Mouse (Mus musculus): ENCODE data around the gene Utp6. TPM values are rescaled to one million over a fixed set of nuclear protein-coding genes. Genes with fewer than 3 reads are reported as not detected.
"Not testable (repeated sequence)": the region's sequence is repeated elsewhere in the genome, so short reads cannot be mapped to it uniquely, and the experiment has no call there.

The Utp6 gene
- 49.9 and 54.8 TPM in 2 replicates for polyA plus RNA-seq (2015; fragmentation: Nextera tagmentation; extraction: Ambion mirVana)

- ATAC-seq, result peak; percentile 98
- peaks cover 27% of the 10 kb centered on the region for H3K36me3 ChIP-seq
- peaks cover 9% of the 10 kb centered on the region; the same call in 1 of the 2 replicates for H3K27me3 ChIP-seq
- no peaks in the 10 kb centered on the region for H3K9me3 ChIP-seq
- H3K4me1 ChIP-seq (replicated peaks), result peaks cover 11% of the 10 kb centered on the region
- H3K9ac ChIP-seq (replicated peaks), result peak within 1 kb of the TSS; percentile 65
- 0 out of 2 replicates have a peak within 1 kb of the TSS, but pooled peaks have one; percentile 20 for H3K27ac ChIP-seq
- WGBS, result under 1% methylated on average over 46 of the region's 46 CpGs
- peak within 1 kb of the TSS; percentile 74 for H3K4me2 ChIP-seq (replicated peaks)
- H3K4me3 ChIP-seq (replicated peaks), result peak within 1 kb of the TSS; percentile 62
These were observed at the start of gene Utp6 for GRCm38 (mm10) chr11:79962125-79962876. Gene Utp6 (minus strand): TSS chr11:79962390.

- H3K36me3 ChIP-seq, result peaks cover 17% of the 10 kb centered on the region
- 6% methylated on average over 7 of the region's 7 CpGs for WGBS
These were observed 32.2 kb upstream of the Utp6 start for GRCm38 (mm10) chr11:79994271-79994988.

GRCm38 (mm10) chr11:79993356-79994270 is 31.4 kb upstream of the Utp6 start:
- WGBS, result under 1% methylated on average over 53 of the region's 74 CpGs
- Histone ChIP-seq H3K36me3 (peaks cover 14% of the 10 kb centered on the region), H3K4me1 (replicated peaks) (peaks cover 8% of the 10 kb centered on the region), H3K4me2 (replicated peaks) (peak overlapping the region; percentile 56), H3K9ac (replicated peaks) (peak overlapping the region; percentile 91), H3K27me3 (no peaks in the 10 kb centered on the region), H3K4me3 (replicated peaks) (peak overlapping the region; percentile 99), H3K9me3 (no peaks in the 10 kb centered on the region), H3K27ac (peak overlapping the region; percentile 97)
- ATAC-seq, result peak; percentile 79

More at GRCm38 (mm10) chr11:79994271-79994988, 32.2 kb upstream of the Utp6 start:
- H3K27ac ChIP-seq, result no peak overlapping the region
- no peaks in the 10 kb centered on the region for H3K9me3 ChIP-seq
- peak overlapping the region; percentile 91 for H3K9ac ChIP-seq (replicated peaks)
- peak overlapping the region; percentile 56 for H3K4me2 ChIP-seq (replicated peaks)
- H3K4me3 ChIP-seq (replicated peaks), result peak overlapping the region; percentile 99
- H3K4me1 ChIP-seq (replicated peaks), result peaks cover 8% of the 10 kb centered on the region
- no peak for ATAC-seq
- no peaks in the 10 kb centered on the region for H3K27me3 ChIP-seq

GRCm38 (mm10) chr11:79992592-79993355 is 30.6 kb upstream of the Utp6 start, which contains the start of gene Suz12:
Gene Suz12 (plus strand): TSS chr11:79993106.
- ATAC-seq, result peak; percentile 95
- Histone ChIP-seq H3K4me1 (replicated peaks) (peaks cover 8% of the 10 kb centered on the region), H3K27me3 (no peaks in the 10 kb centered on the region), H3K9me3 (no peaks in the 10 kb centered on the region), H3K27ac (peak within 1 kb of the TSS; percentile 97), H3K36me3 (peaks cover 10% of the 10 kb centered on the region), H3K4me2 (replicated peaks) (peak within 1 kb of the TSS; percentile 82), H3K9ac (replicated peaks) (peak within 1 kb of the TSS; percentile 91), H3K4me3 (replicated peaks) (peak within 1 kb of the TSS; percentile 99)
- WGBS, result 0% methylated on average over 39 of the region's 74 CpGs

- WGBS, result 32% methylated on average over 20 of the region's 21 CpGs
- ATAC-seq, result no peak
These were observed 29.9 kb upstream of the Utp6 start for GRCm38 (mm10) chr11:79992035-79992591.

GRCm38 (mm10) chr11:79991600-79991999 is 29.4 kb upstream of the Utp6 start:
- no peak overlapping the region for H3K9ac ChIP-seq (replicated peaks)
- no peaks in the 10 kb centered on the region for H3K9me3 ChIP-seq
- H3K4me1 ChIP-seq (replicated peaks), result peaks cover 8% of the 10 kb centered on the region
- 93% methylated on average over 5 of the region's 5 CpGs for WGBS
- no peaks in the 10 kb centered on the region for H3K27me3 ChIP-seq
- no peak overlapping the region for H3K27ac ChIP-seq
- H3K36me3 ChIP-seq, result peaks cover 7% of the 10 kb centered on the region
- no peak for ATAC-seq
- H3K4me2 ChIP-seq (replicated peaks), result no peak overlapping the region
- H3K4me3 ChIP-seq (replicated peaks), result no peak overlapping the region

More at GRCm38 (mm10) chr11:79992035-79992591, 29.9 kb upstream of the Utp6 start:
- Histone ChIP-seq H3K4me1 (replicated peaks) (peaks cover 8% of the 10 kb centered on the region), H3K4me2 (replicated peaks) (peak overlapping the region; percentile 82), H3K9me3 (no peaks in the 10 kb centered on the region), H3K36me3 (peaks cover 9% of the 10 kb centered on the region), H3K27me3 (no peaks in the 10 kb centered on the region), H3K9ac (replicated peaks) (peak overlapping the region; percentile 77), H3K27ac (peak overlapping the region; percentile 97), H3K4me3 (replicated peaks) (peak overlapping the region; percentile 99)

- 93% methylated on average over 2 of the region's 2 CpGs for WGBS
- Histone ChIP-seq H3K9me3 (no peaks in the 10 kb centered on the region), H3K4me1 (replicated peaks) (peaks cover 6% of the 10 kb centered on the region), H3K36me3 (no peaks in the 10 kb centered on the region), H3K27ac (no peak overlapping the region), H3K27me3 (no peaks in the 10 kb centered on the region), H3K9ac (replicated peaks) (no peak overlapping the region), H3K4me2 (replicated peaks) (no peak overlapping the region), H3K4me3 (replicated peaks) (no peak overlapping the region)
- ATAC-seq, result no peak
These were observed 27.9 kb upstream of the Utp6 start for GRCm38 (mm10) chr11:79990120-79990519.

GRCm38 (mm10) chr11:79987896-79988295 is 25.7 kb upstream of the Utp6 start:
- H3K4me3 ChIP-seq (replicated peaks), result no peak overlapping the region
- H3K4me1 ChIP-seq (replicated peaks), result peaks cover 4% of the 10 kb centered on the region; the same call in 1 of the 2 replicates
- no peak overlapping the region for H3K9ac ChIP-seq (replicated peaks)
- ATAC-seq, result no peak
- no peak overlapping the region for H3K27ac ChIP-seq
- H3K36me3 ChIP-seq, result no peaks in the 10 kb centered on the region
- no peaks in the 10 kb centered on the region for H3K27me3 ChIP-seq
- no peaks in the 10 kb centered on the region for H3K9me3 ChIP-seq
- no peak overlapping the region for H3K4me2 ChIP-seq (replicated peaks)
- 84% methylated on average over 3 of the region's 3 CpGs for WGBS

GRCm38 (mm10) chr11:79986886-79987285 is 24.7 kb upstream of the Utp6 start:
- Histone ChIP-seq H3K36me3 (no peaks in the 10 kb centered on the region), H3K9ac (replicated peaks) (no peak overlapping the region), H3K4me1 (replicated peaks) (no peaks in the 10 kb centered on the region), H3K27ac (no peak overlapping the region), H3K27me3 (no peaks in the 10 kb centered on the region), H3K9me3 (no peaks in the 10 kb centered on the region), H3K4me3 (replicated peaks) (no peak overlapping the region), H3K4me2 (replicated peaks) (no peak overlapping the region)
- 91% methylated on average over 4 of the region's 4 CpGs for WGBS
- ATAC-seq, result no peak

- peaks cover 17% of the 10 kb centered on the region for H3K27me3 ChIP-seq
- not testable (repeated sequence) for H3K9ac ChIP-seq (replicated peaks); H3K4me1 ChIP-seq (replicated peaks); H3K4me3 ChIP-seq (replicated peaks); ATAC-seq; H3K36me3 ChIP-seq; H3K9me3 ChIP-seq; H3K27ac ChIP-seq; H3K4me2 ChIP-seq (replicated peaks)
- WGBS, result 91% methylated on average over 4 of the region's 4 CpGs
These were observed 15.6 kb upstream of the Utp6 start for GRCm38 (mm10) chr11:79977747-79978146.
